Mouse (Mus musculus): ENCODE results near the gene Hoxd10. TPM values are rescaled to one million over a fixed set of nuclear protein-coding genes. Genes with fewer than 3 reads are reported as not detected.

Hoxd10 gene
- total and polyA plus RNA-seq, 2 experiments from 2014 or later: 0.22 TPM; not detected in 1

DNA sequence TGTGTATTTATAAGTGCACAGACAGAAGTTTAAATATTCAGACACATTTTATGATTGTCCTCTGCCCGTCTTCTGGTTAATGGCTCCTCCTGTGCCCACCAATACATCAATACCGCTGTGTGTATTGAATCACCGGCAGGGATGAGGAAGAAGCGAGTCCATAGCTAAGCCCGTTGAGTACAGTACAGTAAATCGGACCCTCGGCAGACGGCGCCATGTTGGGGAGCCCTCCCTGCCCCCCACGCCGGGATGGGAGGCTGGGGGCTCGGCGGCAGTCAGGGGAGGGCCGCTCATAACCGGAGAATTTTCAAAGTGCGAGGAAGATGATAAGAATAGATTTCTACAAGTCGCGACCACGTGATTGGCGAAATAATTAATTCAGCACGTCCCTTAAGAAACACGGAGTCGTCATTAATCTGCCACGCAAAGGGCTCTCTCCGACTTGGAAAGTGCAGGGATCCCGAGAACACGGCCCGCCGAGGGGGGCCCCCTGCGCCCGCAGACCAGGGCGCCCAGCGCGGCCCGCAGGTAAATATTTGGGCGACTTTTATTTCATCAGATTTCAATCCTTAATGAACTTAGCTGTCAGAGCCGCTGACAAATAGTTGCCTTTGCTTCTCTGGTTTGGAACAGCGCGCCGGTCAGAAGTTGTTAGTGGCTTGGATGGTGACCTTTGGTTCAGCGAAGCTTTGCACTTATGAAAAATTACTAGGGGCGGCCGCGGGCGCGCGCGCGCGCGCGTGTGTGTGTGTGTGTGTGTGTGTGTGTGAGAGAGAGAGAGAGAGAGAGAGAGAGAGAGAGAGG lies 41.0 kb downstream of the Hoxd10 start:
- DNase-seq (ENCODE audit: low spot score): no peak
- no peak overlapping the region for H3K9ac ChIP-seq (replicated peaks; ENCODE audit: low read length, poor library complexity, severe bottlenecking)
- no peak overlapping the region for H3K27ac ChIP-seq (ENCODE audit: low read depth, low read length)
- H3K4me3 ChIP-seq (ENCODE audit: low read depth, low read length): no peak overlapping the region
- no peaks in the 10 kb centered on the region for H3K36me3 ChIP-seq (ENCODE audit: insufficient read depth, low read length)
- 1% methylated on average over 52 of the region's 52 CpGs for WGBS
- no peak for ATAC-seq (ENCODE audit: low FRiP score)
- no peak for TF ChIP-seq CTCF (IDR thresholded peaks at IDR 0.05)
- no peaks in the 10 kb centered on the region for H3K4me1 ChIP-seq (ENCODE audit: insufficient read depth, low read length)
- peaks cover 94% of the 10 kb centered on the region for H3K27me3 ChIP-seq (ENCODE audit: insufficient read depth, low read length)
- H3K9me3 ChIP-seq (ENCODE audit: low read length): no peaks in the 10 kb centered on the region
- no peak overlapping the region for H3K4me2 ChIP-seq (ENCODE audit: low read depth, low read length, poor library complexity, severe bottlenecking)

DNA sequence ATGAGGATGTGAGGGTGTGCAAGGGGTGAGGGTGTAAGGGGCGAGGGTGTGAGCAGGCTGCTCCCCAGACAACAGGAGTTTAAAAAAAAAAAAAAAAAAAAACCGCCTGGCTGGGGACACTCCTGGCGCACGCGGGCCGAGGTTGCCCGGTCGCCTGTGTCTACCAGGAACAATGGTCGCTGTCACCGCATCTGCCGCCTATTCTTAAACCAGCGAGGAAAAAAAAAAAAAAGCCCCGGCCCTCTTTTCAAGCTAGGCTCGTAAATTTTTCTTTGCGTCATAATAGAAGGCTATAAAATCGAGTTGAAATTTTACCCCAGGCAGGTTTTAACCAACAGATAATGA lies 41.6 kb downstream of the Hoxd10 start:
- no peaks in the 10 kb centered on the region for H3K9me3 ChIP-seq (ENCODE audit: low read length)
- H3K4me3 ChIP-seq (ENCODE audit: low read depth, low read length): no peak overlapping the region
- H3K27me3 ChIP-seq (ENCODE audit: insufficient read depth, low read length): peaks cover 95% of the 10 kb centered on the region
- no peak overlapping the region for H3K9ac ChIP-seq (replicated peaks; ENCODE audit: low read length, poor library complexity, severe bottlenecking)
- H3K4me1 ChIP-seq (ENCODE audit: insufficient read depth, low read length): no peaks in the 10 kb centered on the region
- no peak for DNase-seq (ENCODE audit: low spot score)
- H3K4me2 ChIP-seq (ENCODE audit: low read depth, low read length, poor library complexity, severe bottlenecking): no peak overlapping the region
- 0% methylated on average over 16 of the region's 16 CpGs for WGBS
- no peaks in the 10 kb centered on the region for H3K36me3 ChIP-seq (ENCODE audit: insufficient read depth, low read length)
- TF ChIP-seq CTCF (IDR thresholded peaks at IDR 0.05): no peak
- ATAC-seq (ENCODE audit: low FRiP score): no peak
- H3K27ac ChIP-seq (ENCODE audit: low read depth, low read length): no peak overlapping the region

DNA sequence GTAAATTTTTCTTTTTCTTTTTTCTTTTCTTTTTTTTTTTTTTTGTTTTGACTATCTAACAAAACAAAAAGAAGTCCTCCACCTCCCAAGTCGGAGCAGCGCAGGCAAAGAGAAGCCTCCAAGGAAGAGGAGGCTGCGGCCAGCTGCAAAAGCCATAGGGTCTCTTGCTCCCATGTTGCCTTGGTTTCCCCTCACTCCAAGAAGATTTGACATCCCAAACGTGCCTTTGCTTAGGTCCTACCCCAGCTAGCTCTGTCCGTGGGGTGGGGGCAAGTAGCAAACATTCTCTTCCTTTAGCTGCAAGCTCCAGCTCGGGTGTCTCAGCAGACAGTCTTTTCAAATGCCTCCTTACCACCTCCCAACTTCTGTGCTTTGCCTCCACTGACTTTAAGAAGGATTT lies 42.0 kb downstream of the Hoxd10 start:
- under 1% methylated on average over 6 of the region's 6 CpGs for WGBS
- H3K9ac ChIP-seq (replicated peaks; ENCODE audit: low read length, poor library complexity, severe bottlenecking): no peak overlapping the region
- no peak overlapping the region for H3K4me2 ChIP-seq (ENCODE audit: low read depth, low read length, poor library complexity, severe bottlenecking)
- DNase-seq (ENCODE audit: low spot score): no peak
- no peak overlapping the region for H3K4me3 ChIP-seq (ENCODE audit: low read depth, low read length)
- no peak for TF ChIP-seq CTCF (IDR thresholded peaks at IDR 0.05)
- no peaks in the 10 kb centered on the region for H3K9me3 ChIP-seq (ENCODE audit: low read length)
- no peaks in the 10 kb centered on the region for H3K36me3 ChIP-seq (ENCODE audit: insufficient read depth, low read length)
- peaks cover 95% of the 10 kb centered on the region for H3K27me3 ChIP-seq (ENCODE audit: insufficient read depth, low read length)
- no peak overlapping the region for H3K27ac ChIP-seq (ENCODE audit: low read depth, low read length)
- ATAC-seq (ENCODE audit: low FRiP score): no peak
- no peaks in the 10 kb centered on the region for H3K4me1 ChIP-seq (ENCODE audit: insufficient read depth, low read length)

DNA sequence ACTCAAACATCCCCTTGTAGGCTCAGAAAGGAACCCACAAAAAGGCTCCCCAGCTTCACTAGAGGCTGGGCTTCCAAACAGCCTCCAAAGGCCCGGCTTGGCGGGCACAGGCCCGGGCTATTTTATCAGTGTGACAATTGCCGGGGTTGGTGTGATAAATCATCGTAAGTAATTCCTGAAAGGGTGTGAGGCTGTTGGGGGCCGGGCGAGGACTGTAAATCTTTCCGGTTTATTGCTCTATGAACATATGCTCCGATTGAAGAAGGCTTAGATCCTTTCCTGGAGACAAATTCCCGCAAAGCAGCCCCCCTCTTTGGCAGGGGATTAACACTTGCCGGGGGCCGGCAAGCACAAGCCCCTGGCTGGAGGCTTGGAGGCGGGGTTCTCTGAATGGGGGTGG lies 42.7 kb downstream of the Hoxd10 start:
- no peak overlapping the region for H3K9ac ChIP-seq (replicated peaks; ENCODE audit: low read length, poor library complexity, severe bottlenecking)
- peaks cover 95% of the 10 kb centered on the region for H3K27me3 ChIP-seq (ENCODE audit: insufficient read depth, low read length)
- ATAC-seq (ENCODE audit: low FRiP score) (no peak), DNase-seq (ENCODE audit: low spot score) (no peak)
- no peaks in the 10 kb centered on the region for H3K4me1 ChIP-seq (ENCODE audit: insufficient read depth, low read length)
- H3K9me3 ChIP-seq (ENCODE audit: low read length): no peaks in the 10 kb centered on the region
- no peak overlapping the region for H3K4me2 ChIP-seq (ENCODE audit: low read depth, low read length, poor library complexity, severe bottlenecking)
- 2% methylated on average over 13 of the region's 13 CpGs for WGBS
- no peak for TF ChIP-seq CTCF (IDR thresholded peaks at IDR 0.05)
- no peak overlapping the region for H3K27ac ChIP-seq (ENCODE audit: low read depth, low read length)
- H3K4me3 ChIP-seq (ENCODE audit: low read depth, low read length): no peak overlapping the region
- no peaks in the 10 kb centered on the region for H3K36me3 ChIP-seq (ENCODE audit: insufficient read depth, low read length)

GRCm38 (mm10) chr2:74734996-74735811 lies 43.5 kb downstream of the Hoxd10 start:
- DNase-seq (ENCODE audit: low spot score): no peak

More at GRCm38 (mm10) chr2:74734996-74735811, 43.5 kb downstream of the Hoxd10 start:
- H3K27ac ChIP-seq (ENCODE audit: low read depth, low read length): no peak overlapping the region
- H3K4me2 ChIP-seq (ENCODE audit: low read depth, low read length, poor library complexity, severe bottlenecking): no peak overlapping the region
- peaks cover 98% of the 10 kb centered on the region for H3K27me3 ChIP-seq (ENCODE audit: insufficient read depth, low read length)
- H3K9me3 ChIP-seq (ENCODE audit: low read length): no peaks in the 10 kb centered on the region
- ATAC-seq (ENCODE audit: low FRiP score): no peak
- no peak for TF ChIP-seq CTCF (IDR thresholded peaks at IDR 0.05)
- WGBS: under 1% methylated on average over 27 of the region's 27 CpGs
- H3K36me3 ChIP-seq (ENCODE audit: insufficient read depth, low read length): no peaks in the 10 kb centered on the region
- H3K9ac ChIP-seq (replicated peaks; ENCODE audit: low read length, poor library complexity, severe bottlenecking): no peak overlapping the region
- no peaks in the 10 kb centered on the region for H3K4me1 ChIP-seq (ENCODE audit: insufficient read depth, low read length)
- H3K4me3 ChIP-seq (ENCODE audit: low read depth, low read length): no peak overlapping the region

All from midbrain, postnatal 0 days (tissue).